Mouse (Mus musculus): Measurements from ENCODE around the gene Armc9.

DNA sequence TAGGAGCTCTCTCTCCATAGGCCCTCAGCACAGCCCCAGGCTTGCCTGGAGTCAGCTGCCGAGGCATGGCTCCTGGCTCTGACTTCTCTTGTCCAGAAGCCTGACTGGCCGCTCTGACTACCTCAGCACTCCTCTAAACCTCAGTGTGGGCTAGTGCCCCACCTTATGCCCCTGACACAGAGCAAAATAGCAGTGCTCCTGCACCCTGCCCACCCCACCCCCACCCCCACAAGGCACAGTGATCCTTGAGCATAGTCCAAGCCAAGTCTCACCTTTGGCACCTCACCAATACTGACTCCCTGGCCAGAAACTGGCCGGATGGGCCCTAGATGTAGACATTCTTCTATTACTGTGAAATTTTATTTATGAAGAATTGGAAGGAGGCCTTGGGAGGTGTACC lies 152.1 kb downstream of the Armc9 start:
- TF ChIP-seq CTCF (IDR thresholded peaks at IDR 0.05; ENCODE audit: borderline replicate concordance, insufficient read depth, low read length) (no peak), POLR2A (IDR thresholded peaks at IDR 0.05; ENCODE audit: low read depth, low read length) (no peak)

Data from embryonic fibroblast, embryonic 13.5 days (primary cell).